Mouse (Mus musculus) intestine, embryonic 16.5 days (tissue): Measurements from ENCODE around the gene BC048507. TPM values are rescaled to one million over a fixed set of nuclear protein-coding genes. Genes with fewer than 3 reads are reported as not detected.

Experiments used
- ATAC-seq: fragments of 200-750 bp; cut with Nextera tagmentation; 2 replicates; pipeline ENCODE4 v1.8.0; 2017; ENCODE audit warnings: moderate TSS enrichment, moderate library complexity
- H3K27ac ChIP-seq: fragments of 300-500 bp; sonication (generic); 2 replicates; pipeline ENCODE4 v1.5.1; 2014; ENCODE audit warnings: mild to moderate bottlenecking, low read length
- H3K27me3 ChIP-seq: fragments of 300-500 bp; sonication (generic); replicated peaks from 2 replicates; pipeline ENCODE4 v1.6.1; 2014; ENCODE audit warnings: low read length, control low read depth, mixed read lengths; ENCODE audit not compliant: control insufficient read depth, insufficient read depth
- H3K36me3 ChIP-seq: fragments of 300-500 bp; sonication (generic); 2 replicates; pipeline ENCODE4 v1.6.1; 2014; ENCODE audit warnings: low read length, control low read depth; ENCODE audit not compliant: control insufficient read depth, insufficient read depth
- H3K4me1 ChIP-seq: fragments of 300-500 bp; sonication (generic); 2 replicates; pipeline ENCODE4 v1.6.1; 2014; ENCODE audit warnings: low read length, control low read depth, mixed read lengths; ENCODE audit not compliant: control insufficient read depth, insufficient read depth
- H3K4me2 ChIP-seq: fragments of 300-500 bp; sonication (generic); 2 replicates; pipeline ENCODE4 v1.6.1; 2014; ENCODE audit warnings: low read depth, low read length, control low read depth
- H3K4me3 ChIP-seq: fragments of 300-500 bp; sonication (generic); 2 replicates; pipeline ENCODE4 v1.5.1; 2014; ENCODE audit warnings: mild to moderate bottlenecking, low read length
- H3K9ac ChIP-seq: fragments of 300-500 bp; sonication (generic); 2 replicates; pipeline ENCODE4 v1.6.1; 2014; ENCODE audit warnings: low read depth, low read length
- H3K9me3 ChIP-seq: fragments of 300-500 bp; sonication (generic); 2 replicates; pipeline ENCODE4 v1.6.1; 2016; ENCODE audit warnings: low read length, control low read depth; ENCODE audit not compliant: control insufficient read depth
- WGBS: fragments of 180-500 bp; shearing (Covaris S2); extraction: QIAGEN DNeasy Blood & Tissue Kit; methylation state at CpG from one replicate; pipeline ENCODE4 v1.1.7; 2014; 5-methylcytosine and 5-hydroxymethylcytosine counted together
- polyA plus RNA-seq: library from polyadenylated mRNA; unstranded; fragments of >200 nt; fragmentation: Nextera tagmentation; extraction: Ambion mirVana; gene quantifications from 2 replicates; pipeline ENCODE4 v1.2.1, GENCODE M21; 2015

BC048507 gene
- polyA plus RNA-seq, 1 experiment from 2014 or later: not detected

DNA sequence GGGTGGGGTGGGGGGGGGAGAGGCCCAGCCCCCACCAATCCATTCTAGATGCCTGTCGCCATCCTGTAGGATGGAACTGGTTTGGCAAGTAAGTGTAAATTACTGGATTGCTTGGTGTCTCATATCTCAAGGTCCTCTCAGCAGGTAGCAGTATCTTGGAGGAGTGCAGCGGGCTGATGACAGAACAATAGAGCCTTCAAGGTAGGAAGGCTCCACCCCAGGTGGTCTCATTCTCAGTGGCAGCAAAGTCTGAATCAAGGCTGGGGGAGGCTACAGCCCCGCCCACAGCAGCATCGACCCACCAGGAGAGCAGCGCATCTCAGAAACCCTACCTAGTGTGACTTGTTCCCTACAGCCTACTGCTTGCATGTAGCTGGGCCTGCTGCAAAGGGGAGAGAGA, 46.6 kb downstream of the BC048507 start:
- H3K4me2 ChIP-seq: no peak overlapping the region
- no peak for ATAC-seq
- 0 out of 2 replicates have a peak, but pooled peaks cover 4% of the 10 kb centered on the region for H3K9me3 ChIP-seq
- H3K4me1 ChIP-seq: no peaks in the 10 kb centered on the region
- H3K9ac ChIP-seq: no peak overlapping the region
- WGBS: 28% methylated on average over 5 of the region's 5 CpGs
- H3K36me3 ChIP-seq: no peaks in the 10 kb centered on the region
- no peak overlapping the region for H3K27ac ChIP-seq
- no peaks in the 10 kb centered on the region for H3K27me3 ChIP-seq
- no peak overlapping the region for H3K4me3 ChIP-seq

Other genes with a start within 250 kb of the BC048507 start
- not detected in 2 replicates for gene Gm49345, start 225.6 kb upstream of the BC048507 start, polyA plus RNA-seq
- gene Zfp729a, start 225.5 kb upstream of the BC048507 start, polyA plus RNA-seq: 1.8 and 3.0 TPM in 2 replicates
- gene Zfp738, start 176.3 kb upstream of the BC048507 start, polyA plus RNA-seq: 7.4 and 9.2 TPM in 2 replicates
- gene Zfp65, start 134.2 kb upstream of the BC048507 start, polyA plus RNA-seq: 4.5 and 5.3 TPM in 2 replicates
- gene Zfp85, start 108.1 kb upstream of the BC048507 start, polyA plus RNA-seq: 3.1 TPM in 2 replicates
- gene Zfp493, start 83.6 kb upstream of the BC048507 start, polyA plus RNA-seq: 2.5 and 2.6 TPM in 2 replicates
- 4.8 and 5.7 TPM in 2 replicates for gene Zfp273, start 49.6 kb upstream of the BC048507 start, polyA plus RNA-seq
- 1.5 and 1.7 TPM in 2 replicates for gene Gm10037, start 32.2 kb upstream of the BC048507 start, polyA plus RNA-seq